Mouse (Mus musculus): ENCODE measurements at regions not wholly inside any gene's neighbourhood (a gene's known extent, or its start where the extent isn't known, plus 50 kb on each side); places are given as distances from the start of the nearest gene placed in this dataset.

DNA sequence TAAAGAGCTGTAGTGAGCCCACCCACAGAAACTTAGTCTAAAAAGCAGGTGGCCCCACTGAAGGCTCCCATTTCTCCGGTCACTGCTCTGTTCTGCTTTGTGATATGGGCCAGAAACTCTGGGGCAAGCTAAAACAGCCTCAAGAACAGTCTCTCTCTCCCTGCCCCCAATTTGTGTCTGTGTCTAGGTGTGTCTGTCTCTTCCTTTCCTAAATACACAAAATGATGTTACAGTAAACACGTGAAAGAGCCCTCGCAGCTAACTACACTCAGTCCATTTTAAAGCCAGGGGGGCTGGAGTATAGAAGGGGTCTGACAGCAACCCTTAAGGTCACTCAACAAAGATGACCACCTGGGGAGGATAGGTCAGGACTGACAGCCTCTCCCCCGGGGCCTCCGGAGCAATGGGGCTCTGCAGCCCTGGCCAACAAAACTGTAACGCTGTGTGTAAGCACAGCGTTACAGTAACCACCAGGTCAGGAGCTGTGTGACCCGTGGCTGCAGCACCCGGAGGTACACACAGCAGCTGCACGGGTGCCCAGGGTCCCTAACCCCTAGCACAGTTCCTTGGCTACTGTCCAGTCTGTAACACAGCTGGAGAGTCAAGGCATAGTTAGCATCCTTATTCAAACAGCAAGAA is 168.0 kb downstream of the 3100002H09Rik start:
- Histone ChIP-seq H3K4me3 (no peak overlapping the region), H3K9ac (no peak overlapping the region), H3K4me2 (no peak overlapping the region), H3K4me1 (no peaks in the 10 kb centered on the region), H3K9me3 (replicated peaks) (no peaks in the 10 kb centered on the region), H3K27me3 (replicated peaks) (peaks cover 70% of the 10 kb centered on the region), H3K27ac (no peak overlapping the region), H3K36me3 (no peaks in the 10 kb centered on the region)
- WGBS (ENCODE audit: insufficient replicate concordance) = 10% methylated on average over 10 of the region's 10 CpGs
- 0 out of 2 replicates have a peak, but pooled peaks have one; percentile 46 for ATAC-seq

DNA sequence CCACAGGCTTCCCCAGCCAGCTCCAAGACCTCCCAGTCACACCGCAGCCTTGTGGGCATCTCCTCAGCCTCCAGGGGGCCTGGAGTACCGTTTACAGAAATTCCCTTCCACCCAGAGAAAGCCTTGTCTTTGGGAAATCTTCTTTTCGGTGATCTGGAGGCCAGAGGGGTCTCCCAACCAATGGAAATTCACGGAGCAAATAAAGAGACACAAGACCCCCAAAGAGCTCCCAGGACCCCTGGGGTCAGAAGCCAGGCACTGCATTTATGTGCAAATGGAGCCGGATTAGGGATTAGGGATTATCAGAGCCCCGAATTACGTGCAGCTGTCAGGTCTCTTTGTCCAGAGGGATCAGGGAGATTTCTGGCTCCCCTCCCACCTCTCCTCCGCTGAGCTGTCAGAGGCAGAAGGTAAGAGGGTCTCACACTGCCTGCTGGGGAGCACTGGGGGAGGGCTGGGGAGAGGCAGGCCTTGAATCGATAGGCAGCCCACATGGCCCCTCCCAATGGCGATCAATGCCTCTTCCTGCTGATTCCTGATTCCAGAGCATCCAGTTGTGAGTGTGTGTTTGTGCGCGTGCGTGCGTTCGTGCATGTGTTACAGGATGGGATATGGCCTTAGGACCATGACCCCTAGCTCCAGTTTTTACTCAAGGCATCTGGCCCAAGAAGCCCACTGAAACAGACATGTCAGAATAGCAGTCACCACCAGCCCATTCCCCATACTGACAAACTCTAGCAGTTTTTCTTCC is 168.7 kb downstream of the 3100002H09Rik start:
- ATAC-seq = no peak
- Histone ChIP-seq H3K4me2 (no peak overlapping the region), H3K9ac (no peak overlapping the region), H3K9me3 (replicated peaks) (no peaks in the 10 kb centered on the region), H3K4me3 (no peak overlapping the region), H3K4me1 (no peaks in the 10 kb centered on the region), H3K27ac (no peak overlapping the region), H3K27me3 (replicated peaks) (peaks cover 70% of the 10 kb centered on the region), H3K36me3 (no peaks in the 10 kb centered on the region)
- 15% methylated on average over 15 of the region's 15 CpGs for WGBS (ENCODE audit: insufficient replicate concordance)

DNA sequence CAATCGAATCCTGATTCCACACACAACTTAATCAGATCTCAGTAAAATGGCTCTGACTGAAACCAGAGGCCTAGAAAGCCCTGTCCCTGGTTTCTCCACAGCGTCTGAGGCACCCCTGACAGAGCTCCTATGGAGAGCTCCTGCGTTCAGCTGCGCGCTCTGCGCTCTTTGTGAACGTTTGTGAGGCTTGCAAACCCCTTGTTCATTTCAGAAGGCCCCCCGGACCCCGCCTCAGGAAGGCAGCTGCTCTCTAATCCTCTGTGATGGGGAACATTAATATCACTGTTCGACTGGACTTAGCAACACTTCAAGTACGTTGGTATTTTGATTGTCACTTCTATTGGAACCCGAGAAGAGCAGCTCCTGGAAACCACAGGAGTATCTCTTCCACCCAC is 175.6 kb downstream of the 3100002H09Rik start:
- Histone ChIP-seq H3K36me3 (no peaks in the 10 kb centered on the region), H3K4me2 (no peak overlapping the region), H3K4me3 (no peak overlapping the region), H3K27me3 (replicated peaks) (peaks cover 37% of the 10 kb centered on the region), H3K4me1 (0 out of 2 replicates have a peak, but pooled peaks cover 5% of the 10 kb centered on the region), H3K9ac (no peak overlapping the region), H3K27ac (no peak overlapping the region), H3K9me3 (replicated peaks) (no peaks in the 10 kb centered on the region)
- no peak for ATAC-seq
- 36% methylated on average over 12 of the region's 12 CpGs for WGBS (ENCODE audit: insufficient replicate concordance)

DNA sequence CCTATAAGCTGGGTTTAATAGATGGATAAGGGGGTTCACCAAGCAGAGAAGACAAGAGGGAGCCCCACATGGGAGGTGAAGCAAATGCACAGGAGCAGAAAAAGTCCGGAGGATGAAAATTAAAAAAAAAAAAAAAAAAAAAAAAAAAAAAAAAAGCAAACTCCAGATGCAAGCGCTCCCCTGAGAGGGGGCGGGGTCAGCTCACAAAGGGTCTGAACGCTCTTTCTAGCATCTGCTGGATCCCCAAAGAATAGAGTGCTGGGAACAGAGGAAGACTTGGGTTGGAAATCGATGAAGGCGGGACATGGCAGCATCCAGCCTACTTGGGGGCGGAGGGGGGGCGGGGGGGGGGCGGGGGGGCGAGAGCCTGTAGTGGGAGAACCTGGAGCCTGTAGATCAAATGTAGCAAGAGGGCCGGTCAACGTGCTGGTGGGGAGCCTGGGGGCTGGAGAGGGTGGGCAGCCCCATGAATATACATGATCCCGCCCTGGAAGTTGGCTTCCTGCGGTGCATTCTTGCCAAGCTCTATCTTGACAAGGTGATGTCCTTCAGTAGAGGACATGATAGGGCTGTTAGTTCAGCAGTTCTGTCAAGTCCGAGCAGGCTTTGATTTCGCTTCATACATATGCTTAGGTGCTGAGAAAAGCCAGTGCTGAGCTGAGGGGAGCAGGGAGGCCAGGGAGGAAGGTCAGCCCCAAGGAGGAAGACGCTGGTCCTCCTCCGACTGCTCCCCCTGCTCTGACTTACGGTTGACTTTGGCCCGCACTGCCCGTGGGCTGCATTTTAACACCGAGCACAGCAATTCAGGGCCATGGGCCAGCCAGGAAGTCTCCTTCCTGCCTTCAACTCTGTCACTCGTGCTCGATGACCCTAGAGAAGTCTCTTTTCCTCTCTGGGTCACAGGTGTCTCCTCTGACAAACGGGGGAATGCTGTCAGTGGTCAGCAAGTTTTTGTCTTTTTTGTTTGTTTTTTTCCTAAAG is 176.3 kb downstream of the 3100002H09Rik start:
- H3K4me2 ChIP-seq = no peak overlapping the region
- no peaks in the 10 kb centered on the region for H3K9me3 ChIP-seq (replicated peaks)
- H3K27me3 ChIP-seq (replicated peaks) = peaks cover 31% of the 10 kb centered on the region
- H3K9ac ChIP-seq = no peak overlapping the region
- ATAC-seq = no peak
- H3K4me1 ChIP-seq = 0 out of 2 replicates have a peak, but pooled peaks cover 5% of the 10 kb centered on the region
- no peak overlapping the region for H3K27ac ChIP-seq
- H3K36me3 ChIP-seq = no peaks in the 10 kb centered on the region
- no peak overlapping the region for H3K4me3 ChIP-seq
- WGBS (ENCODE audit: insufficient replicate concordance) = 8% methylated on average over 21 of the region's 25 CpGs

DNA sequence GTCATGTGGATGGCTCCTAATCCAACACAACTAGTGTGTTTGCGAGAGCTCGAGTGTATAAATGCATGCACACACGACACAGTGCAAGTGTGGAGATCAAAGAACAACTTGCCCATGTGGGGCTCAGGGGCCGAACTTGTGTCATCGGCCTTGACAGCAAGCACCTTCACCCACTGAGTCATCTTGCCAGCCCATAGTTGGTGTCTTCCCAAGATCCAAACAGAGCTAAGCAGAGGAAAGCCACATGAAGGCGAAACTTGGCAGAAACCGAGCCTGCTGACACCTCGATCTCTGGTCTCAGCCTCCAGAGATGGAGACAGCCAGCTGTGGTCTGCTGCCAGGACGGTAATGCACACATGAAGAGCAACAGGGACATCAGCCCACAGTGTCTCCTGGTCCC is 177.1 kb downstream of the 3100002H09Rik start:
- H3K27ac ChIP-seq = no peak overlapping the region
- peaks cover 28% of the 10 kb centered on the region for H3K27me3 ChIP-seq (replicated peaks)
- no peak for ATAC-seq
- no peak overlapping the region for H3K4me3 ChIP-seq
- H3K9ac ChIP-seq = no peak overlapping the region
- no peaks in the 10 kb centered on the region for H3K36me3 ChIP-seq
- whole genome bisulfite sequencing (ENCODE audit: insufficient replicate concordance) = 59% methylated on average over 9 of the region's 9 CpGs
- H3K4me2 ChIP-seq = no peak overlapping the region
- H3K4me1 ChIP-seq = 0 out of 2 replicates have a peak, but pooled peaks cover 5% of the 10 kb centered on the region
- no peaks in the 10 kb centered on the region for H3K9me3 ChIP-seq (replicated peaks)

DNA sequence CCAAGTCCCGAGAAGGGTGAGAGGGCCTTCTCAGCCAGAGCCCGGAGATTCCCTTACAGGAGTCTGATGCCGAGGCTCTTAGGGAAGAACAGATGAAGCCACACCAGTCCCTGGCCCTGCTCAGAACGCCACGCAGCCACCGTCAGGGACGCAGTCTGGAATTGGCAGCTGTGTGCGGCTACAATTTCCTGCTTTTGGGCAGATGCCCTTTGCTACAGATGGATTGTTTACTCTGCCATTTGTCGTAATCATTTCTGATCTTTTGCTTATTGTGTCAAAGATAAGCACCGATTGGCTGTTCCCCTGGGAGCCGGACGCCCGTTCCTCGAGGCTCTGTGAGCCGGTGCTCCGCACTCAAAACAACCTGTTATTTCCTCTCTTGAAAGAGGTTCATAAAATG is 179.4 kb downstream of the 3100002H09Rik start:
- H3K9me3 ChIP-seq (replicated peaks) = no peaks in the 10 kb centered on the region
- H3K4me1 ChIP-seq = 0 out of 2 replicates have a peak, but pooled peaks cover 5% of the 10 kb centered on the region
- no peak for ATAC-seq
- peaks cover 23% of the 10 kb centered on the region for H3K27me3 ChIP-seq (replicated peaks)
- H3K4me3 ChIP-seq = no peak overlapping the region
- WGBS (ENCODE audit: insufficient replicate concordance) = 67% methylated on average over 16 of the region's 16 CpGs
- no peak overlapping the region for H3K4me2 ChIP-seq
- no peaks in the 10 kb centered on the region for H3K36me3 ChIP-seq
- no peak overlapping the region for H3K27ac ChIP-seq
- no peak overlapping the region for H3K9ac ChIP-seq

DNA sequence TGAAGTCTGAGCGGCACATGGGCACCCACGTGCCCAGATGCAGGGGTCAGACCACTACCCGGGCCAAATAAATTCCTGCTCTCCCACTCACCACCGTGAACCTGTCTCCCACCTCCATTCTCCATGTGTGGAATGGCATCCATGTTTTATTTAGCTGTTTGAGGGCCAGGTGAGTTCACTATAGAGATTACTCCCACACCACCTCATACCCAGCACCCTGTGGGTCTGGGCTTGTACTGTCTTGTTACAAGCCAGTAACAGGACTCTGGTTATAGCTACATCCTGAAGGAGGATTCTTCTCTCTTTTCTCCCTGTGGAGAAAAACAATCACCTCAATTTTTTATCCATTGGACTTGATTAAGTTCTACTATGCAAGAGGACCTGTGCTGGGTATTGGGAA is 181.8 kb downstream of the 3100002H09Rik start:
- Histone ChIP-seq H3K36me3 (no peaks in the 10 kb centered on the region), H3K27ac (no peak overlapping the region), H3K4me3 (no peak overlapping the region), H3K4me1 (no peaks in the 10 kb centered on the region), H3K9ac (no peak overlapping the region), H3K9me3 (replicated peaks) (no peaks in the 10 kb centered on the region), H3K27me3 (replicated peaks) (peaks cover 8% of the 10 kb centered on the region), H3K4me2 (no peak overlapping the region)
- no peak for ATAC-seq
- WGBS (ENCODE audit: insufficient replicate concordance) = 73% methylated on average over 4 of the region's 4 CpGs

DNA sequence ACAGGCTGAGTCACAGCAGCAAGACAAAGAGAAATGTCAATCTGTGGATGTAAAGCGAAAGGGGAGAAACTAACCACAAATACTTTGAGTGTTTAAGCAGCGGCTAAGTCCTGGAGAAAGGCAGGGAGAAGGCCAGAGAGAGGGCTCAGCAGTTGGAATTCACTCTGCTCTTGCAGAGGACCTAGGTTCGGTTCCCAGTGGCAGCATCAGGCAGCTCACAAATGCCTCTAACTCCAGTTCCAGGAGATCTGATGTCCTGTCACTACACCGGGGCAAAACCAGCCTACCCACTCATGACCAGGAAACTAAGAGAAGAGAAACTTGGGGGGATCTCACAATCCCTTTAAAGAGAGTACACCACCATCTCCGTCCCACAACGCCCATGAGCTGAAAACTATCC is 188.2 kb downstream of the 3100002H09Rik start:
- no peaks in the 10 kb centered on the region for H3K36me3 ChIP-seq
- WGBS (ENCODE audit: insufficient replicate concordance) = 64% methylated on average over 6 of the region's 6 CpGs
- ATAC-seq = no peak

DNA sequence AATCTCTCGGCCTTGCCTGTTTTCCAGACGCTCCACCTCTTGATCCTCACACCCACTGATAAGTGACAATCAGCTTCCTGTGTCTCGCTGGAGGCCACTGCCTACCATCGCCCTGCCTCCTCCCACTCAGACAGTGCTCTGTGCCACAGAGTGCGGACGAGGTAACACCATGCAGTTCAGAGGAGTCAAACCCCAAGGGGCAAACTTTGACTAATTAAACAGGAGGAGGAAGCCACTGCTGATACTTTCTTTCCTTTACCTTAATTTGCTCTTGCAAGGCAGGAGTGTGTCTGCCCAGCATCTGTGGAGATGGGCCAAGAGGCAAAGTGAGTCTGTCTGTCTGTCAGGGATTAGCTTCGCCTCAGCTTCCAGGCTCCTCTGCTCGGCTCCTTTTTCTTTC is 192.2 kb downstream of the 3100002H09Rik start:
- no peak overlapping the region for H3K9ac ChIP-seq
- no peaks in the 10 kb centered on the region for H3K27me3 ChIP-seq (replicated peaks)
- no peak for ATAC-seq
- no peaks in the 10 kb centered on the region for H3K36me3 ChIP-seq
- H3K4me1 ChIP-seq = no peaks in the 10 kb centered on the region
- no peak overlapping the region for H3K27ac ChIP-seq
- 20% methylated on average over 8 of the region's 8 CpGs for WGBS (ENCODE audit: insufficient replicate concordance)
- H3K4me3 ChIP-seq = no peak overlapping the region
- no peak overlapping the region for H3K4me2 ChIP-seq
- no peaks in the 10 kb centered on the region for H3K9me3 ChIP-seq (replicated peaks)

More for the DNA sequence above, 188.2 kb downstream of the 3100002H09Rik start:
- no peaks in the 10 kb centered on the region for H3K9me3 ChIP-seq (replicated peaks)
- H3K9ac ChIP-seq = no peak overlapping the region
- no peak overlapping the region for H3K4me2 ChIP-seq
- no peaks in the 10 kb centered on the region for H3K27me3 ChIP-seq (replicated peaks)
- no peaks in the 10 kb centered on the region for H3K4me1 ChIP-seq
- H3K27ac ChIP-seq = no peak overlapping the region
- no peak overlapping the region for H3K4me3 ChIP-seq

DNA sequence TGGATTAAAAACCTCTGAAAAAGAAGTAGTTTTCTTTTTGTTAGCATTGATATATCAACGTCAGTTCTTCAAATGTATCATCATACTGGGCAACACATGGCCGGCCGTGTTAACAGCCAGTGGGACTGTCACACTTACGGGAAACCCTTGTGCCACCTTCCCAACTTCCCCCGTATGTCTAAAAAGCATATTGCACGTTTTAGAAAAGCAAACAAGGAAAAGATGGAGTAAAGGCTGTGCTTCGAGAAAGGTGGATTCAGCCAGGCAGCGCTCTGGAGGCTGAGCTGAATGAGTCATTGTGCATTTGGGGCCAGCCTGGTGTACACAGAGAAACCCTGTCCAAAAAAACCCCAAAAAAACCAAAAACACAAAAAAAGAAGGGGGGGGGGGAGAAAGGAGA is 193.4 kb downstream of the 3100002H09Rik start:
- Histone ChIP-seq H3K4me1 (no peaks in the 10 kb centered on the region), H3K4me3 (no peak overlapping the region), H3K36me3 (no peaks in the 10 kb centered on the region), H3K9ac (no peak overlapping the region), H3K9me3 (replicated peaks) (no peaks in the 10 kb centered on the region), H3K4me2 (no peak overlapping the region), H3K27ac (no peak overlapping the region), H3K27me3 (replicated peaks) (no peaks in the 10 kb centered on the region)
- ATAC-seq = no peak
- 71% methylated on average over 8 of the region's 8 CpGs for WGBS (ENCODE audit: insufficient replicate concordance)

DNA sequence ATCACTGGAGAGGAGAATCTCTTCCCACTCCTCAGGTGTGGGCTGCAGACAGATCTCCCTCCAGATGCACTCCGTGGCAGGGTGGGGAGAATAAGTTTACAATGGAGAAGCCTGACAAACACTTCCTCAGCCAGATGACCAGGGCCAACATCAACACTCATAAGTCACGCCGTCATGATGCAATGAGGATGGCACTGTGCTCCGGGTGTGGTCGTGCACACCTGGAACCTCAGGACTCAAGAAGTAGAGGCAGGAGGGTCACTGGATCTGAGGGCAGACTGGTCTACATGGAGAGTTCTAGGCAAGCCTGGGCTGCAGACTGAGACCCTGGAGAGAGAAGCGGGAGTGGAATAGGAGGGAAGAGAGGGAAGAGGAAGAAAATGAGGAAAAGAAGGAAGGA is 194.3 kb downstream of the 3100002H09Rik start:
- H3K27ac ChIP-seq = no peak overlapping the region
- no peaks in the 10 kb centered on the region for H3K4me1 ChIP-seq
- no peaks in the 10 kb centered on the region for H3K27me3 ChIP-seq (replicated peaks)
- no peaks in the 10 kb centered on the region for H3K9me3 ChIP-seq (replicated peaks)
- no peak overlapping the region for H3K9ac ChIP-seq
- no peak overlapping the region for H3K4me2 ChIP-seq
- no peaks in the 10 kb centered on the region for H3K36me3 ChIP-seq
- no peak overlapping the region for H3K4me3 ChIP-seq
- no peak for ATAC-seq
- WGBS (ENCODE audit: insufficient replicate concordance) = 76% methylated on average over 6 of the region's 6 CpGs

DNA sequence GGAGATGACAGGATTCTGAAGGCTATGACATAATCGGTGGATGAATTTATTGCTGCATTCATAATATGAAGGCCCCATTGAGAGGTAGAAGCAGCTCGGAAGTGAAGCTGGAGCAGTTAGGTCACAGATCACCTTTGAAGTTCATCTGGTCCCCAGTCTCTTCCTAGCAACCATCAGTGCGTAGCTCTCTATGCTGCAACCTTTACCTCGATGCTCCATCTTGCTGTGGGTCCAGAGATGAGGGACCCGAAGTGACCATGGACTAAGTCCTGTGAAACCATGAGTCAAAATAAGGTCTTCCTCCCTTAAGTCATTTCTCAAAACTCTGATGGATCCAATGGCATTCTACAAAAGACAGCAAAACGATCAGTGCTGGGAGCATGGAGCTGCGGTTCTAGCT is 196.2 kb downstream of the 3100002H09Rik start:
- Histone ChIP-seq H3K9ac (no peak overlapping the region), H3K4me1 (no peaks in the 10 kb centered on the region), H3K27ac (no peak overlapping the region), H3K4me3 (no peak overlapping the region), H3K9me3 (replicated peaks) (no peaks in the 10 kb centered on the region), H3K4me2 (no peak overlapping the region), H3K36me3 (no peaks in the 10 kb centered on the region), H3K27me3 (replicated peaks) (no peaks in the 10 kb centered on the region)
- ATAC-seq = no peak
- 70% methylated on average over 7 of the region's 7 CpGs for WGBS (ENCODE audit: insufficient replicate concordance)

All from liver, embryonic 12.5 days (tissue).